Mouse (Mus musculus) cortical plate, adult 2 months (tissue): ENCODE data around the gene Hdhd5.

ENCODE experiments used
- CTCF ChIP-seq: fragments of 200-500 bp; IDR thresholded peaks from 2 replicates; pipeline ENCODE4 v1.5.1; 2011; ENCODE audit warnings: mild to moderate bottlenecking, control low read depth, low read length; ENCODE audit not compliant: insufficient read depth; ENCODE audit errors: extremely low read depth
- POLR2A ChIP-seq: fragments of 200-500 bp; IDR thresholded peaks from 2 replicates; pipeline ENCODE4 v1.6.1; 2011; ENCODE audit warnings: mild to moderate bottlenecking, low read length, control low read depth; ENCODE audit not compliant: insufficient read depth; ENCODE audit errors: extremely low read depth

GRCm38 (mm10) chr6:120508645-120509044, 22.5 kb downstream of the Hdhd5 start:
- no peak for TF ChIP-seq CTCF
- no peak for TF ChIP-seq POLR2A
